Mouse (Mus musculus) cerebellum, adult 18-20 months (tissue): Measurements from ENCODE around the gene Topbp1.

ENCODE experiments used
- DNase-seq, 2 experiments: peaks; one replicate each; pipeline ENCODE4 v3.0.0; 2021

Gene Topbp1

DNA sequence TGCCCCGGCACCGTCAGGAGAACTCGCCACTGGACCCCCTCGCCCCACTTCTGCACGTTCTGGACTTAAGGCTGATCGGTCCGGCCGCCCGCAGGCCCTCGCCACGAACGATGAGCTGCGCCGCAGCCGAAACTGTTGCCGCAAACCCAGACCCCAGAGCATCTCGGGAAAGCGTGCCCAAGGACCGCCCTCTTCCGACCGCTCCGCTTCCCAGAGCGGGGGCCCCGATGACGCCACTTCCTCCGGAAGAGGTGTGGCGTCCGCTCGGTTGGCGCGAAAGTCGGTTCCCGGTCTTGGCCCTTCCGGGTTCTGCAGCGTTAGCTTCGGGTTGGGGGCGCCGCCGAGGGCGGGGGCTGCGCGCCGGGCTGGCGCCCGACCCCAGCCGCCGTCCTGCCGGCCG, at the start of gene Topbp1, which contains the start of gene 1300017J02Rik:
Gene Topbp1, plus strand, starts transcription at position 289 of the 400 bp plus-strand sequence.
Gene 1300017J02Rik, minus strand, starts transcription at position 156 of the 400 bp plus-strand sequence.
- peak; percentile 94 for DNase-seq

DNA sequence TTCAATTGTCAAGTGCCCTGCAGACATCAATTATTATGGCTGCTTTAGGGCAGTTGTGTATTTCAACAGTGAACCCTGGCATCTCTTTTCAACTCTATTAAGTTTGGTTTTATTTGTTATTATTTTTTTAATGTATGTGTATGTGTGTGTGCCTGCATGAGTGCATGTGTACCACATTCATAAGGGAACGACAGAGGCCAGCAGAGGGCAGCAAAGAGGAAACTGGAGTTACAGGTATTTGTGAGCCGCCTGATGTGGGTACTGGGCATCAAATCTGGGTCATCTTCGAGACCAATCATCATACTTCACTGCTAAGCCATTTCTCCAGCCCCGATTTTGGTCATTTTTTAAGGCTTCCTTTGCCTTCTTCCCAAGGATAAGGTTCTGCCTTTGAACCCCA, 39.2 kb upstream of the Topbp1 start:
- DNase-seq, result no peak

DNA sequence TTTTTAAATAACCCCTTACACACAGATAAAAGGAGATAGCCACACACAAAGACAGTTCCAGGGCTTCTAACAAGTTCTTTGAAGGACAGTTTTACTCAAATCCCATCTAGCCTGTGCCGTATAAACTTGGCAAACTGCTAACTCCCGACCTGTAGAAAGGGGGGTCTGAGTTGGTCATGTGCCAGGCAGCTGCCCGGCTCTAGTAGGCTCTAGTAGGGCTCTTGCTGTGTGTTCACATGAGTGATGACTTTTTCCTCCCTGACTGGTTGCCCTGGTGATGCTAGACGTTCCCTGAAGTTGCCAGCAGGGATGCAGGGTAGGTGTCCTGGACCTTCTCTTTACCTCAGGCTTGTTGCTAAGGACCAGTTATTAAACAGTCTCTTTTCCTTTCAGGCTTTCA, 33.9 kb upstream of the Topbp1 start:
- DNase-seq, result no peak

DNA sequence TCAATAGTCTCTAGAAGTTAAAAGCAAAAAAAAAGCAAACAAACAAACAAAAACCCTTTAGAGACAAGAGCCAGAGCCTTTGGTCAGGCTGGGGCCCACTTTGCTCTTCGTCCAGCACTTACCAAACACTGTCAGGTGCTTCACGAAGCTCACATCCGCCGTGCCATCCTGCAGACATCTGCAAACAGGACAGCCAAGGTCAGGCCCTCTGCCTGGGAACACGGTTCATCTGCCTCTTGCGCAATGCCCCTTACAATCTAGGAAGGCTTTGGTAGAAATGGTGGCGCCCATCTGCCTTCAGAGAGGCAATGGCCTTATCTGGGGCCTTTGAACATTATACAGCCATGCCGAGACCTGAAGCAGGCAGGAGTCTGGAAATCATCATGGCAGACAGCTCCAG, 30.2 kb upstream of the Topbp1 start:
- no peak for DNase-seq

DNA sequence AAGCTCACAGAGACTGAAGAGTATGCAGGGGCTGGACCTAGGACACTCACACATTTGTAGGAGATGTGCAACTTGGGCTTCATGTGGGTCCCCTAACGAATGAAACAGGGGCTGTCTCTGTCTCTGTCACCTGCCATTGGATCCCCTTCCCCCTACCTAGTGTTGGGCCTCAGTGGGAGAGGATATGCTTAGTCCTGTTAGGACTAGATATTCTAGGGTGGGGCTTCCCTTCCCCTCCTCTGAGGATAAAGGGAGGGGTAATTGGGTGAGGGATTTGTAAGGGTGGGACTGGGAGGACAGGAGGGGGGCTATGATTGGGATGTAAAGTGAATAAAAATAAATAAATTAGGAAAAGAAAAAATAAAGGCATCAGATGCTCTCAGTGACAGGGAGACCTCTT, 29.3 kb upstream of the Topbp1 start:
- DNase-seq, result no peak

DNA sequence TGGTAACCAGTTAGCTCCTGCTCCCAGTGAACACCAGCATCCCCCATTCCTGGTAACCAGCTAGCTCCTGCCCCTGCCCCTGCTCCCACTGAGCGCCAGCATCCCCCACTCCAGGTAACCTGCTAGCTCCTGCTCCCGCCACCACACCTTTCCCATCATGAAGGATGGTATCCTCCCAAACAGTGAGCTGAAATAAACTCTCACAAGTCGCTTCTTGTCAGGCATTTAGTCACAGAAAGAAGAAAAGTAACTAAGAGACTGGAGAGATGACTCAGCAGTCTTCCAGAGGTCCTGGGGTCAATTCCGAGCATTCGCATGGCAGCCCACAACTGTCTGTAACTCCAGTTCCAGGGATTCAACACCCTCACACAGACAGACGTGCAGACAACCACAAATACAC, 28.1 kb upstream of the Topbp1 start:
- DNase-seq, result no peak

DNA sequence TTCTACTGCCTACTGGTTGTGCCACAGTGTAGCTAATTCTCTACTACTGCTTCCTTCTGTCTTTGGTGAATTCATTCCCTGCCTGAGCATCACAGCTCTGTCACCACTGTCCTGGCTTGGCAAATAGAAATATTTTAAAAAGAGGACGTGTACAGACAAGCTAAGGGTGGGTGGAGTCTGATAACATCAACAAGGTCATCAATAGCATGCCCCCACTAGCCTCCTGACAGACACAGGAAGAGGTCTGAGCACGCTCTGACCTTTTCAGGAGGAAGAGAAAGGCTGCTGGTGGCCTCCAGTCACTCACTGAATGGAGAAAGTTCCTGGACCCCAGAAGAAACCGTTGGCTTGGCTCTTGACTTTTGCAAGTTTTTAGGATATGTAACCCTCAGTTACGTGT, 18.6 kb upstream of the Topbp1 start:
- no peak for DNase-seq

DNA sequence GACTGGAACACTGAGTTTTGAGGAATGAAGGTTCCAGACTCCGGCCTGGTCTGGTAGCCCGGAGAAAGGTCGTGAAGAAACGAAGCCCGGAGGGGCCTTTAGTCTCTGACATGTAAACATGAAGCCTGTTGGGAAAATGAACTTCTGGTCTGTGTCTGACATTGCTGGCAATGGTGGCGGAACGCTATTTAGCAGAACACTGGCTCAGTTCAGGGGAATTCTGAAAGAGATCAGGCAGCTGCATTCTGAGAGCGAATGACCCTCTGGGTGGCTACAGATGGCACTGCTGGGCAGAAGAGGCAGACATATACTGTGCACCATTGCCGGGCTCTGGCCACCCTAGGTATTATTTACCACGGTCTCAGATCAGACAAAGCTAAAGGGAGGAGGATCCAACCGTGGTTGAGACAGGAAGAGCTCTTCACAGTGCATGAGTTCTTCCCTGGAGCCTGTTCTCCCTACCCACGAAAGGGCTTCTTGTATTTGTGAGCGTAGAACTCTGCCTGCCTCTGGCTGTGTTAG, 18.1 kb upstream of the Topbp1 start:
- DNase-seq, result no peak

DNA sequence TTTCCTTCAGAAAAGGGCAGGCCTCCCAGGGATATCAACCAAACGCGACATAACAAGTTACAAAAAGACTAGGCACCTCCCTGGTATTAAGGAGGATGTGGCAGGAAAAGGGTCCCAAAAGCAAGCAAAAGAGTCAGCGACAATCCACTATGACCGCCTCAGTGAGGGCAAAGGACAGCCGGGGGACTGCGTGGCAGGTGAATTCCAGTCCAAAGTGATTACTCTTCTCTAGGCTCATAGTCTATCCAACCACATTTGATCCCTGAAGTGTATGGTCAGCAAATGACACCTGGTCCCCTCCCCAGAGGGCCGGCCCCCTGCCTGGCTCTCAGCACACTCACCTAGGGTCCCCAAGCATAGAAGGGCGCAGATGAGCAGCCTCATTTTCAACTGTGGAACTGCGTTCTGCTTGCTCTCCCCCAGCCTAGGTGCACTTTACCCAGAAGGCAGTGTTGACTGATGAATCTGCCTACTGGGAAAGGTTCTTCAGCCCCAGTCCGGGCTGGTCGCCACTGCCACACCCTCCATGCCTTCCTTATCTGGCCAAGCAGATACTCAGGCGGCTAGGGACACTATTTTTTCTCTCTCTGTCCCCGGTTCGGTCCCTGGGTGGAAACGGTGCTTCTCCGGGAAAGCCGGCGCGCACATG, 17.1 kb upstream of the Topbp1 start:
- DNase-seq, result no peak

DNA sequence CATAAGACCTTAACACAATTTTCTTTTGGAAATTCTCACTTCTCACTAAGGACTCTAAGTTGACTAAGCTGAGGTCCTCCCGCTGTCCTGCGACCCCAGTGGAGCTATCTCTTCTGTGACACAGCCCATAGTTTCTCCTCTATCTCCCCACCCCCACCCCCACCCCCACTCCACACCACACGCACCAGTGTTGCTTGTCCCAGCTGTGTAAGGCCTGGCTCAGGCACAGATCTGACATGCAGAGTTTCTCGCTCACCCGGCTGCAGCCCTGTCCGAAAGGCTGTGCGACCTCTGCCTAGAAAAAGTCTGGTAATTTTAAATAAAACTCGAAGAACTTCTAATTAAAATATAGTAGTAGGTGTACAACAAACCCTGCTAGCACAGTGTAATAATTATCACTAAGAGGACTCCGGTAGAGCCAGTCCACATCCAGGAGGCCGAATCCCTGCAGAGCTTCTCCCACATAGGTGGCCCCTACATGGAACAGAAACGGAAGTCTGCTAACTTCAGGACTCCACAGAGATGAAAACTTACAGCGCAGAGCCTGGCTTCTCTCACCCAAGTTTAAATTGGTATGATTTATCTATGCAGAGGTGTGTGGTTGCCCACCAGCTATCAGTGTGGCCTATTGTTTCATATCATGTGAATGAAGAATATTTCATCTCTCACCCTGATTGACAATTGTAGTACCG, 16.4 kb upstream of the Topbp1 start:
- DNase-seq, result no peak

DNA sequence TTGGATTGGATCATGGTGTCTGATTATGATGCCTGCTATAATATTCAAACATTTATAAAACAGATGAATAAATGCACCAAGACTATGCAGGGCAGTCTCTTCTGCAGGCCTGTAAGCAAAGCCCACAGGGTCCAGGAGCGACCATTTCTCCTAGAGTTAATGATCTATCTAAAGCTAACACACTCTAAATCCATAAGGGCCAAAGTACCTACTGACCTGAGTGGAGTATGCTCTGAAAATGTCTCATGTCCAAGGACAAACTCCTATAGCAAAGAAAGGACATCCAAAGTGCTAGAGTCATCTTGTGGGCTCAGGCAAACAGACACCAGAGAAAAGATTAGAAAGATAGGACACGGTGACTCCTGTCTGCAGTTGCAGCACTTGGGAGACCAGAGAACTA, 10.5 kb upstream of the Topbp1 start:
- no peak for DNase-seq

DNA sequence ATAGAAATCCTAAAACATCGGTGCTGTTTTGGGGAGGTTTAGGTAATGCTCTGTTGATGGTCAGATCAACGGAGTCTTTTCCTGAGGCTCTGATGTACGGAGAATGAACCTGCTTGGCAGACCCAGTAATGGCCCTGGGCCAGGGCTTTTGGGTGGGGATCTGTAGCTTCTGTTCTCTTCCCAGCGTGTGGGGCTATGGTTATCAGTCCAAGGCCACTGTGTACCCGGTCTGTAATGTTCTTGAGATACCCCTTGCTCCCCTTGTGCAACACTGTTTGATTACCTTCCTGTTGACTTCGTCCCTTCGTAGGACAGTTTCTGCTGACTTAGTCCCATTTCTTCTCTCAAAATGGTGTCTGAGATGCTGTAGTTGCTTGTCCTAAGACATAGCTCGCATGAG, 3.9 kb upstream of the Topbp1 start:
- no peak for DNase-seq

DNA sequence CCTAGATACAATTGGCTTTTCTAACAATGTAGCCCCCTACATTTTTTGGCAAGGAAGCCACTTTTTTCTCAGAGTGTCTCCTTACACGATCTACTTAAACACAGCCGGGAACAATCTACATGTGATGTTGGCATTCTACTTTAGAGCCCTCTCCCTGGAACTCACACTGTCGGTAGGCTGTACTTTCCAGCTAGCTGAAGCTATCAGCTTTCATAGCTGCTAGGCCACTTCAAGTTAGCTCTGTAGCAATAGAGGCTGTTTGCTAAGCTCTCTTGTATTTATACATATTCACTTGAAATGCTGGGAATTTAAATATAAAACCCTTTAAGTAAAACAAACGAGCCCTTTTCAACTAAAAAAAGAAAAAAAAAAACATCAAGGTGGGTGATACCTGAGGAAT, 2.8 kb upstream of the Topbp1 start:
- DNase-seq, result no peak

DNA sequence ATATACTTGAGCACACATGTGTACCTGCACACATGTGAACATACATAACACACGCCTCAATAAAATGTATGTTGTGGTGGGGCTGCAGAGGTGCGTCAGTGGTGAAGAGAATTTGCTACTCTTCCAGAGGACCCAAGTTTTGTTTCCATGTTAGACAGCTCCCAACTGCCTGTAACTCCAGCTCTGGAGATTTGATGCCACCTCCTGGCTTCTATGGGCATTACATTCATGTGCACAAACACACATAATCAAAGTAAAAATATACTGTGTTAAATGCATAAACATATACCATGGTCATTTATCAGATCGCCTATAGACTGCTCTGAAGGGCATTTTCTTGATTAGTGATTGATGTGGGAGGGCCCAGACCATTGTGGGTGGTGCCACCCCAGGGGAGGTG, 2.3 kb upstream of the Topbp1 start:
- peak; percentile 42 to 59 for DNase-seq

DNA sequence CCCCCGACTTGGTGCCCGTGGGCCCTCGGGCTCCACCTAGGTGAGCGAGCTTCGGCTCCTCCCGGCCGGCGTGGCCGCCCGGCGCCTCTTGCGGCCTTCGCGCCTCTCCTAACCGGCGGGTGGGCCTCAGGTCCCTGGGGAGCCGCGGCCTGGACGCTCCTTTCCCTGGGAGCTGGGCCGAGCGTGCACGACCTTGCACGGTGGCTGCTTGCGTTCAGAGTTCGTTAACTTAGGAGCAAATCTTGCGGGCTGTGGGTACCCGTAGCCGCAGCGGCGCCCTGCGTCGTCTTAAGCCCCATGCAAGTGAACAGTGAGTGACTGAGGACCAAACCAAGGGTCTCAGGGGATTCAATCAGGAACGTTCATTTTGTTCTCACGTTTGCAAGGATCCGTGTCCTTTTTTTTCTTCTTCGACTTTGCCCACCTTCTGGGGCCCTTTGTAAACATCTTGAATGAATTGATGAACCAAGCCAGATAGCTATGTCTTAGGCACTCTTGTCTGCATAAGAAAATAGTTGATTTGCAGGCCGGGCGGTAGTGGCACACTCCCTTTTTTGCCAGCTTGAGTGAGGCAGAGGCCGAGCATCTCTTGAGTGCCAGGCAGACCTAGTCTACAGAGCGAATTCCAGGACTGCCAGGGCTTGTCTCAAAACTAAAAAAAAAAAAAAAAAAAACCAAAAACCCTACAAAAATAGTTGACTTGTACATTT, 472 bp downstream of the Topbp1 start:
- DNase-seq, result no peak

DNA sequence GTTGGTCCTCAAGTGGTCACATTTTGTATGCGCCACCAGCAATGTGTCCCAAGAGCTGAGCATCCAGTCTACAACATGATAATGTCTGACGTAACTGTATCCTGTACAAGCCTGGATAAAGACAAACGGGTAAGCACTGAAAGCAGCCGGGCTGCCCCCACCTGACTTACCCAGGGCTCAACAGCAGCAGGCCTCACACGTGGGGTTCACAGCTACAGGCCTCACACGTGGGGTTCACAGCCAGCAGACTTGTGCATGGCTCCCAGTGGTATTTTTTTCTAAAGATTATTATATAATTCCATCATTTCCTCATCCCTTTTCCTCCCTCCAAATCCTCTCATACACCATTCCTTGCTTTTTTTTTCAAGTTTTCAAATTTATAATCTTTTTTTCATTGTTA, 4.8 kb downstream of the Topbp1 start:
- no peak for DNase-seq

DNA sequence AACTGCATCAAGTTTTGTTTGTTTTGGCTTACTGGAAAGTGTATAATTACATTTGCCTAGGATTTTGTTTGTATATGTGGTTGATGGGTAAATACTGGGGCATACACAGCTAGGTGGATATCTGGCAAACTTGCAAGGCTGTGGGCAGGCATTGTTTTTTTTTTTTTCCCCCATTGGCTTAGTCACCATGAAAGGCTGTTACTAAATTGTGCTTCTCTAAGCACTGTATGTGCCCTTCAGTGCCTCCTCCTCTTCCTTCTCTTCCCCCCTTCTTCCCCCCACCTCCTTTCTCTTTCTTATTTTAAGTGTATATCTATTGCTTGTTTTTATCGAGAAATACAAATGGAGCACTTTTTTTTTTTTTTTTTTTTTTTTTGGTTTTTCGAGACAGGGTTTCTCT, 19.7 kb downstream of the Topbp1 start:
- DNase-seq, result no peak

DNA sequence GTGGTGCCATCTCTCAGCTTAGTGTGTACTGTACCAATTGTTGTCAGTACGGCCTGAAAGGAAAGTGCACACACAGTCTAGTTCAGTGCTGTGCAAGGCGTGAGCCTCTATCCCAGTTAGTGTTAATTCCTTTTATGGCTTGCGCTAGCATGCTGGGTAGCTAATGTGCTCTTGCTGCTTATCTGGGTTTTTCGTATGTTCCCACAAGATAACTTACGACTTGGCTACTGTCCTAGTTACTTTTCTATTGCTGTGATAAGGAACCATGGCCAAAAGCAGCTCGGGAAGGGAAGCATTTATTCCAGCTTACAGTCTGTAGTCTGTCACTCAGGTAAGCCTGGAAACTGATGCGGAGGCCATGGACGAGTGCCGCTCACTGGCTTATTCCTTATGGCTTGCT, 21.4 kb downstream of the Topbp1 start:
- DNase-seq, result no peak

DNA sequence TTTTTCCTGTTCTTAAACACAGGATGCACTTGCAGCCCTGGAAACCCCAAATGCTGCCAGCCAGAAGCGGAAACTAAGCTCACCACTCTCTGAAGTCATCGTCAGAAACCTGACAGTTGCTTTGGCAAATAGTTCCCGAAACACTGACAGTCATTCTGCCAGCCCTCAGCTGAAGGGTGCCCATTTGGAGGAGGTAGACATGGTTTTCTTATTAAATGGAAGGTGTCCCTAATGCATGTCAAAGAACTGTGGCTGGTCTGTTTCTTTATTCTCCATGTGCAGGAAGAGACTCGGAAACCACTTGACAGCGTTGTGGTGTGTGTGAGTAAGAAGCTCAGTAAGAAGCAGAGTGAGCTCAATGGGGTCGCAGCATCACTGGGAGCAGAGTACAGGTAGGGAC, 27.6 kb downstream of the Topbp1 start:
- DNase-seq, result no peak

DNA sequence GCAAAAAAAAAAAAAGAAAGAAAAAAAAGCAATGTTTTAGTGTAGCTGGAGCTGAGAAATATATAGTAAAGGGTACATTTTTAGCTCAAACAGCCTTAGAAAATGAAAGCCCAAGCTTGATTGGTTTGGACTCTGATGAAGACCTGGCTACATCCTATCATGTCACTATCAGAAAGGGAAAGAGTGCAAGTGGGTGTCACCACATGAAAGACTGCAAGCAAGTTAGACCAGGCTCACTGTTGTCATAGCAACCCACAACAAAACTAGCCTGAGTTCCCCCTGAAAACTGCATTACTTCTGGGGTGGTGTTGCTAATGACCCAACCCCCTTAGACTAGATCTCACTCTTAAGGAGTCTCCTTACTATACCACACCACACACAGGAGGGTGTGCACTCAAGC, 31.9 kb downstream of the Topbp1 start:
- DNase-seq, result no peak

DNA sequence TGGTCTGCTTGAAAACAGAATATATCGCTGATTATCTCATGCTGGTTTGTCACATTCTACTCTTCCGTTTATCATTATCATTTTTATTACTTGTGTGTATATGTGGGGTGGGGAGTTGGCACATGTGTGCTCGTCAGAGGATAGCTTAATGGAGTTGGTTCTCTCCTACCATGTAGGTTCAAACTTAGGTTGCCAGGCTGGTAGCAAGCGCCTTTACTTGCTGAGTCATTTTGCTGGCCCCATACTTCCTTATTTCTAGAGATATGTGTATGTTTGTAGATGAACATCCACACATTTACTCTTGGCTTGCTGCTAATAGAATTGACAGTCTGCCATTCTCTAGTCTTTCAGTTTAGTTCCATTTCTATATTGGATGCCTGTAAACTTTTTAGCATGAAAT, 42.0 kb downstream of the Topbp1 start:
- DNase-seq, result no peak

DNA sequence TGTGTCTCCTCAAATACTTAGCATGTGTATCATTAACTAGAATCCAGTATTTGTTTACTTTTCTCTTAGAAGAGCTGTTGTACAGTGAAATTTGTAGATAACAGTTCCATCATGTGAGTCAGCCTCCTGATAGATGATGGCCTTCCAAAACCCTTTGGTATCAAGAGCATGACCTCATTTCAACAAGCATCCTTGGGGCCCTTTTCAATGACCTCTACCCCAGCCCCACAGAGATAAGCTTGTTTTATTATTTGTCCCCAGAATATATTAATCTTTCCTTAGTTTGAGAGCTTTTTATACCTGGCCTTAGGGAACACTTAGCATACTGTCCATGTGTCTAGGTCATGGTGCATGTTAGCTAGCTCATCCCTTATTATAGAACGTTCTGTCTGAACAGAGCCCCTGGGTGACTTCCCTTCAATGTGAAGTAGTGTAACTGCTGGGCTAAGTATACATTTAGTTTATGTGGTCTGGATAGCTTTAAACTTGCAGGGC, 43.0 kb downstream of the Topbp1 start:
- no peak for DNase-seq

DNA sequence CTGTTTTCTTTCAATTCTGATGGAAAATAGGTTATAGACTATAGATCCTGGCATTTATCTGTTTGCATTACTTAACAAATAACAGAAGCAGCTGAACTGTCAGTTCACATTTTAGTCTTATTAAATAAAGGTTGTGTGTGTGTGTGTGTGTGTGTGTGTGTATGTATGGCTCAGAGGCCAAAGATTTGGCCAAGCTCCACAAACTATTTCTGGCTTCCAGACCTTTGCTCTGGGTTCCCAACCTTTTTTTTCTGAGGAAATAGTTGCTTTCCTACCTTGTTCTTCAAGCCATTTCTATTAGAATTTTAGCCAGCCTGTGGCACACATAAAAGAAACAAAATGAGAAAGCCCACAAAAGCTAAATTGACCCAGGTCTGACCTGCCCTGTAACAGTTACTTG, 43.8 kb downstream of the Topbp1 start:
- no peak for DNase-seq
